Mouse (Mus musculus) heart, postnatal 0 days (tissue): ENCODE measurements around the gene Gm43951.

Source experiments
- CTCF ChIP-seq: IDR thresholded peaks from 2 replicates; pipeline ENCODE4 v1.5.1; 2016; ENCODE audit warnings: antibody characterized with exemption, control low read depth, low read depth
- EP300 ChIP-seq: IDR thresholded peaks from 2 replicates; pipeline ENCODE4 v1.6.1; 2016; ENCODE audit warnings: antibody characterized with exemption, low read depth

- TF ChIP-seq CTCF (no peak), EP300 (no peak)
Measured at GRCm38 (mm10) chr11:72196506-72196905, 10.1 kb downstream of the Gm43951 start.
